Comparison of ENCODE assay signal across 13 mouse cellular contexts in the genomic region with DNA sequence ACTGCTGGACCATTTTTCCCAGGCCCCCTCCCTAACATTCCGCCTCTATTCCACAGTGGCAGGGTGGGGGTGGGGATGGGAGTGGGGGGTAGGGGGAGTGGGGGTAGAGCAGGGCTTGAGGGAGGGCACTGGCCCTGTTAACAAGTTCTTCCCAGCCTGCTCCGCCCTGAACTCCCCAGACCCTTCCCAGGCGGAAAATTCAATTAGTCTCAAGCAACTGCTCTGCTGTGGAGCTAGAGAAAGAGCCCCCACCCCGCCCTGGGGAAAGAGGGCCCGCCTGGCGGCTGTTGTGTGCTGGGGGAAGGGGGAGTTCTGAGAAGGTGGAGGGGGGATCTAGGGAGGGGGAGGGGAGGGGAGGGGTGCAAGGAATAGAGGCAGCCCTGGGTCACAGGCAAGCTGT. TPM values are rescaled to one million over a fixed set of nuclear protein-coding genes. Genes with fewer than 3 reads are reported as not detected.
DNase-seq lines count a peak whose midpoint lies in the region; ATAC-seq and TF ChIP-seq lines count a peak whose summit lies in the region.
"Had no signal": no experiment of that assay in that cellular context is flagged by ENCODE, and none has a peak within 500 bp of the region (broad histone marks: within the 10 kb centered on the region; RNA-seq: fewer than 3 reads in every experiment).

No protein-coding gene starts in this region.

- peak; percentile 80 for DNase-seq in ES-CJ7 (ENCODE audit: low read depth, low spot score)
- DNase-seq in embryonic facial prominence, embryonic 11.5 days (ENCODE audit: low spot score): peak; percentile 85
- peak; percentile 49 for DNase-seq in hindbrain, embryonic 14.5 days (ENCODE audit: low spot score)
- DNase-seq in midbrain, postnatal 0 days (ENCODE audit: low spot score): peak; percentile 69
- DNase-seq in ovary, postnatal 14 days (ENCODE audit: low spot score): no peak
- no peak for DNase-seq in right cerebral cortex, adult 18-20 months
- no peak for DNase-seq in liver, postnatal 0 days
- DNase-seq in adrenal gland, adult (ENCODE audit: inconsistent age in 2 of 2, low spot score in 1 of 2): no peak

- H3K4me2 ChIP-seq in embryonic facial prominence, embryonic 11.5 days (ENCODE audit: low read depth, low read length): no peak overlapping the region
- no peak overlapping the region for H3K4me2 ChIP-seq in hindbrain, embryonic 14.5 days (replicated peaks)
- H3K4me2 ChIP-seq in midbrain, postnatal 0 days (ENCODE audit: low read depth, low read length, poor library complexity, severe bottlenecking): no peak overlapping the region
- no peak overlapping the region for H3K4me2 ChIP-seq in liver, postnatal 0 days (ENCODE audit: low read depth, low read length)
- H3K4me2 ChIP-seq: lung, embryonic 15.5 days had no signal

- H3K4me1 ChIP-seq in embryonic facial prominence, embryonic 11.5 days (ENCODE audit: control insufficient read depth, insufficient read depth, low read length): peaks cover 11% of the 10 kb centered on the region
- peaks cover 41% of the 10 kb centered on the region for H3K4me1 ChIP-seq in hindbrain, embryonic 14.5 days (replicated peaks; ENCODE audit: control insufficient read depth, insufficient read depth, low read length)
- H3K4me1 ChIP-seq in midbrain, postnatal 0 days (ENCODE audit: insufficient read depth, low read length): peaks cover 12% of the 10 kb centered on the region
- peaks cover 5% of the 10 kb centered on the region; the same call in 1 of the 2 replicates for H3K4me1 ChIP-seq in liver, postnatal 0 days (ENCODE audit: insufficient read depth)

- no peak overlapping the region for H3K9ac ChIP-seq in embryonic facial prominence, embryonic 11.5 days (replicated peaks; ENCODE audit: low read length)
- H3K9ac ChIP-seq in hindbrain, embryonic 14.5 days: no peak overlapping the region
- no peak overlapping the region for H3K9ac ChIP-seq in midbrain, postnatal 0 days (replicated peaks; ENCODE audit: low read length, poor library complexity, severe bottlenecking)
- H3K9ac ChIP-seq in liver, postnatal 0 days (replicated peaks): no peak overlapping the region
- H3K9ac ChIP-seq: lung, embryonic 15.5 days had no signal

- ATAC-seq in embryonic facial prominence, embryonic 11.5 days (replicated peaks; ENCODE audit: insufficient number of reproducible peaks, low FRiP score, low TSS enrichment, low read depth): peak; percentile 70
- ATAC-seq in hindbrain, embryonic 14.5 days (ENCODE audit: low FRiP score): peak; percentile 63
- ATAC-seq in midbrain, postnatal 0 days (ENCODE audit: low FRiP score): no peak; the same call in 1 of the 2 replicates
- no peak for ATAC-seq in liver, postnatal 0 days

- no peak overlapping the region for H3K4me3 ChIP-seq in embryonic facial prominence, embryonic 11.5 days (ENCODE audit: low read depth, low read length)
- no peak overlapping the region for H3K4me3 ChIP-seq in hindbrain, embryonic 14.5 days (replicated peaks; ENCODE audit: low read length)
- no peak overlapping the region for H3K4me3 ChIP-seq in midbrain, postnatal 0 days (ENCODE audit: low read depth, low read length)
- no peak overlapping the region for H3K4me3 ChIP-seq in liver, postnatal 0 days (ENCODE audit: low read depth, low read length)
- H3K4me3 ChIP-seq: lung, embryonic 15.5 days had no signal

- TF ChIP-seq EP300 in liver, postnatal 0 days (IDR thresholded peaks at IDR 0.05; ENCODE audit: low read depth): no peak

- no peak for TF ChIP-seq CTCF in midbrain, postnatal 0 days (IDR thresholded peaks at IDR 0.05)
- TF ChIP-seq CTCF in liver, postnatal 0 days (IDR thresholded peaks at IDR 0.05; ENCODE audit: low read depth): no peak

- no peak overlapping the region for H3K27ac ChIP-seq in embryonic facial prominence, embryonic 11.5 days (replicated peaks; ENCODE audit: low read depth, low read length)
- no peak overlapping the region for H3K27ac ChIP-seq in hindbrain, embryonic 14.5 days
- no peak overlapping the region for H3K27ac ChIP-seq in midbrain, postnatal 0 days (ENCODE audit: low read depth, low read length)
- H3K27ac ChIP-seq in liver, postnatal 0 days (ENCODE audit: low read depth): no peak overlapping the region
- H3K27ac ChIP-seq: lung, embryonic 15.5 days had no signal

- no peaks in the 10 kb centered on the region for H3K36me3 ChIP-seq in embryonic facial prominence, embryonic 11.5 days (replicated peaks; ENCODE audit: control insufficient read depth, insufficient read depth, low read depth, low read length)
- H3K36me3 ChIP-seq in hindbrain, embryonic 14.5 days (replicated peaks; ENCODE audit: control insufficient read depth, insufficient read depth): no peaks in the 10 kb centered on the region
- no peaks in the 10 kb centered on the region for H3K36me3 ChIP-seq in midbrain, postnatal 0 days (ENCODE audit: insufficient read depth, low read length)
- H3K36me3 ChIP-seq in liver, postnatal 0 days (replicated peaks; ENCODE audit: insufficient read depth, low read length): no peaks in the 10 kb centered on the region
- H3K36me3 ChIP-seq: lung, embryonic 15.5 days had no signal

- 15% methylated on average over 5 of the region's 6 CpGs for WGBS in embryonic facial prominence, embryonic 11.5 days
- WGBS in hindbrain, embryonic 14.5 days: 7% methylated on average over 6 of the region's 6 CpGs
- WGBS in midbrain, postnatal 0 days: 9% methylated on average over 6 of the region's 6 CpGs
- 87% methylated on average over 4 of the region's 6 CpGs for WGBS in liver, postnatal 0 days (ENCODE audit: insufficient replicate concordance)

- H3K9me3 ChIP-seq in embryonic facial prominence, embryonic 11.5 days (replicated peaks; ENCODE audit: control insufficient read depth, low read length): no peaks in the 10 kb centered on the region
- no peaks in the 10 kb centered on the region for H3K9me3 ChIP-seq in hindbrain, embryonic 14.5 days (ENCODE audit: control insufficient read depth, low read length)
- no peaks in the 10 kb centered on the region for H3K9me3 ChIP-seq in midbrain, postnatal 0 days (ENCODE audit: low read length)
- no peaks in the 10 kb centered on the region for H3K9me3 ChIP-seq in liver, postnatal 0 days (ENCODE audit: low read length)
- H3K9me3 ChIP-seq: lung, embryonic 15.5 days had no signal

- no peaks in the 10 kb centered on the region for H3K27me3 ChIP-seq in embryonic facial prominence, embryonic 11.5 days (ENCODE audit: control insufficient read depth, insufficient read depth, low read length)
- no peaks in the 10 kb centered on the region for H3K27me3 ChIP-seq in hindbrain, embryonic 14.5 days (ENCODE audit: control insufficient read depth, insufficient read depth, low read length)
- no peaks in the 10 kb centered on the region for H3K27me3 ChIP-seq in midbrain, postnatal 0 days (ENCODE audit: insufficient read depth, low read length)
- no peaks in the 10 kb centered on the region for H3K27me3 ChIP-seq in liver, postnatal 0 days (ENCODE audit: insufficient read depth, low read length)
- H3K27me3 ChIP-seq: lung, embryonic 15.5 days had no signal

RNA-seq across cellular contexts. Expression of a gene that starts 14.9 kb away (rescaled TPM):
- 0.36 and 0.63 TPM in 2 replicates for polyA plus RNA-seq in embryonic facial prominence, embryonic 11.5 days (2014; fragmentation: Nextera tagmentation; extraction: Ambion mirVana)
- polyA plus RNA-seq in hindbrain, embryonic 14.5 days (2014; fragmentation: Nextera tagmentation; extraction: Ambion mirVana): 0.61 TPM in 1 of 2 replicates, not detected in the other
- total RNA-seq in midbrain, postnatal 0 days (2014; rRNA removed): not detected in 2 replicates
- 0.39 TPM in 1 of 2 replicates, not detected in the other for polyA plus RNA-seq in midbrain, postnatal 0 days (2015; fragmentation: Nextera tagmentation; extraction: Ambion mirVana)
- polyA plus RNA-seq in liver, postnatal 0 days (2015; fragmentation: Nextera tagmentation; extraction: Ambion mirVana): not detected in 2 replicates
- total RNA-seq: CH12.LX; common myeloid progenitor, adult 5-6 weeks; heart, adult 8-10 months had no signal
- polyA plus RNA-seq: large intestine, adult 2 months; lung, embryonic 15.5 days had no signal

RNA-seq across cellular contexts. Expression of a gene that starts 27.3 kb away (rescaled TPM):
- 13.3 and 13.7 TPM in 2 replicates for polyA plus RNA-seq in embryonic facial prominence, embryonic 11.5 days (2014; fragmentation: Nextera tagmentation; extraction: Ambion mirVana)
- polyA plus RNA-seq in hindbrain, embryonic 14.5 days (2014; fragmentation: Nextera tagmentation; extraction: Ambion mirVana): 25.7 and 30.1 TPM in 2 replicates
- 55.6 and 56.6 TPM in 2 replicates for total RNA-seq in midbrain, postnatal 0 days (2014; rRNA removed)
- polyA plus RNA-seq in midbrain, postnatal 0 days (2015; fragmentation: Nextera tagmentation; extraction: Ambion mirVana): 20.1 and 22.5 TPM in 2 replicates
- 5.0 and 5.9 TPM in 2 replicates for polyA plus RNA-seq in liver, postnatal 0 days (2015; fragmentation: Nextera tagmentation; extraction: Ambion mirVana)
- total RNA-seq: CH12.LX had no signal

Comparison
In these comparisons a context has a peak if more than half of its experiments do, and no peak if none do; other contexts are left out.
1. DNase-seq: peak in ES-CJ7 (single experiment), embryonic facial prominence, embryonic 11.5 days (single experiment), hindbrain, embryonic 14.5 days (single experiment) and midbrain, postnatal 0 days (single experiment); none in ovary, postnatal 14 days (single experiment), right cerebral cortex, adult 18-20 months (single experiment), liver, postnatal 0 days (single experiment) and adrenal gland, adult (0 of 2).
2. ATAC-seq: peak in embryonic facial prominence, embryonic 11.5 days (single experiment) and hindbrain, embryonic 14.5 days (single experiment); none in midbrain, postnatal 0 days (single experiment) and liver, postnatal 0 days (single experiment).